Mouse (Mus musculus): ENCODE results near the gene Rnf167. TPM values are rescaled to one million over a fixed set of nuclear protein-coding genes. Genes with fewer than 3 reads are reported as not detected.

The Rnf167 gene
- polyA plus RNA-seq, 1 experiment from 2014 or later, result 105 TPM

GRCm38 (mm10) chr11:70651391-70651790 is 4.4 kb downstream of the Rnf167 start:
- no peak for ATAC-seq
- Histone ChIP-seq H3K9me3 (replicated peaks; ENCODE audit: control insufficient read depth, low read length) (no peaks in the 10 kb centered on the region), H3K27ac (ENCODE audit: low read depth, low read length) (no peak overlapping the region), H3K4me2 (ENCODE audit: low read length) (no peak overlapping the region), H3K4me1 (ENCODE audit: control insufficient read depth, insufficient read depth, low read length) (peaks cover 32% of the 10 kb centered on the region), H3K4me3 (ENCODE audit: low read depth, low read length) (no peak overlapping the region), H3K9ac (ENCODE audit: low read length) (no peak overlapping the region), H3K27me3 (replicated peaks; ENCODE audit: control insufficient read depth, insufficient read depth, low read length) (no peaks in the 10 kb centered on the region), H3K36me3 (ENCODE audit: control insufficient read depth, insufficient read depth, low read length) (peaks cover 47% of the 10 kb centered on the region)
- 70% methylated on average over 2 of the region's 2 CpGs for WGBS
- DNase-seq (ENCODE audit: low spot score), result no peak

GRCm38 (mm10) chr11:70652029-70652883 is 5.2 kb downstream of the Rnf167 start:
- no peak for DNase-seq (ENCODE audit: low spot score)

GRCm38 (mm10) chr11:70652884-70653344 is 5.9 kb downstream of the Rnf167 start:
- Histone ChIP-seq H3K4me3 (ENCODE audit: low read depth, low read length) (peak overlapping the region; percentile 100), H3K27ac (ENCODE audit: low read depth, low read length) (peak overlapping the region; percentile 95), H3K27me3 (replicated peaks; ENCODE audit: control insufficient read depth, insufficient read depth, low read length) (no peaks in the 10 kb centered on the region), H3K4me2 (ENCODE audit: low read length) (peak overlapping the region; percentile 91), H3K36me3 (ENCODE audit: control insufficient read depth, insufficient read depth, low read length) (peaks cover 47% of the 10 kb centered on the region), H3K9ac (ENCODE audit: low read length) (peak overlapping the region; percentile 97), H3K4me1 (ENCODE audit: control insufficient read depth, insufficient read depth, low read length) (peaks cover 32% of the 10 kb centered on the region), H3K9me3 (replicated peaks; ENCODE audit: control insufficient read depth, low read length) (no peaks in the 10 kb centered on the region)
- 60% methylated on average over 6 of the region's 6 CpGs for WGBS
- DNase-seq (ENCODE audit: low spot score), result no peak
- no peak for ATAC-seq

More at GRCm38 (mm10) chr11:70652029-70652883, 5.2 kb downstream of the Rnf167 start:
- no peaks in the 10 kb centered on the region for H3K27me3 ChIP-seq (replicated peaks; ENCODE audit: control insufficient read depth, insufficient read depth, low read length)
- H3K27ac ChIP-seq (ENCODE audit: low read depth, low read length), result no peak overlapping the region
- ATAC-seq, result no peak
- H3K9ac ChIP-seq (ENCODE audit: low read length), result peak overlapping the region; percentile 37
- peak overlapping the region; percentile 91 for H3K4me2 ChIP-seq (ENCODE audit: low read length)
- WGBS, result 78% methylated on average over 12 of the region's 12 CpGs
- peaks cover 34% of the 10 kb centered on the region for H3K4me1 ChIP-seq (ENCODE audit: control insufficient read depth, insufficient read depth, low read length)
- H3K9me3 ChIP-seq (replicated peaks; ENCODE audit: control insufficient read depth, low read length), result no peaks in the 10 kb centered on the region
- H3K36me3 ChIP-seq (ENCODE audit: control insufficient read depth, insufficient read depth, low read length), result peaks cover 47% of the 10 kb centered on the region
- H3K4me3 ChIP-seq (ENCODE audit: low read depth, low read length), result peak overlapping the region; percentile 100

- 1% methylated on average over 58 of the region's 63 CpGs for WGBS
- peak; percentile 70 for ATAC-seq
Observed at GRCm38 (mm10) chr11:70653345-70654197, 6.5 kb downstream of the Rnf167 start.

GRCm38 (mm10) chr11:70654198-70654922 is 7.3 kb downstream of the Rnf167 start, which contains the start of gene Pfn1:
Pfn1 (minus strand) TSS chr11:70654644.
- Histone ChIP-seq H3K4me1 (ENCODE audit: control insufficient read depth, insufficient read depth, low read length) (peaks cover 21% of the 10 kb centered on the region), H3K4me3 (ENCODE audit: low read depth, low read length) (peak within 1 kb of the TSS; percentile 100), H3K36me3 (ENCODE audit: control insufficient read depth, insufficient read depth, low read length) (peaks cover 35% of the 10 kb centered on the region), H3K27me3 (replicated peaks; ENCODE audit: control insufficient read depth, insufficient read depth, low read length) (no peaks in the 10 kb centered on the region), H3K27ac (ENCODE audit: low read depth, low read length) (peak within 1 kb of the TSS; percentile 95), H3K9ac (ENCODE audit: low read length) (peak within 1 kb of the TSS; percentile 97), H3K4me2 (ENCODE audit: low read length) (peak within 1 kb of the TSS; percentile 91), H3K9me3 (replicated peaks; ENCODE audit: control insufficient read depth, low read length) (no peaks in the 10 kb centered on the region)
- ATAC-seq (peak; percentile 69), DNase-seq (ENCODE audit: low spot score) (peak; percentile 89)
- under 1% methylated on average over 43 of the region's 61 CpGs for WGBS

More at GRCm38 (mm10) chr11:70653345-70654197, 6.5 kb downstream of the Rnf167 start:
- Histone ChIP-seq H3K27ac (ENCODE audit: low read depth, low read length) (peak overlapping the region; percentile 95), H3K4me2 (ENCODE audit: low read length) (peak overlapping the region; percentile 91), H3K27me3 (replicated peaks; ENCODE audit: control insufficient read depth, insufficient read depth, low read length) (no peaks in the 10 kb centered on the region), H3K4me1 (ENCODE audit: control insufficient read depth, insufficient read depth, low read length) (peaks cover 26% of the 10 kb centered on the region), H3K4me3 (ENCODE audit: low read depth, low read length) (peak overlapping the region; percentile 100), H3K9ac (ENCODE audit: low read length) (peak overlapping the region; percentile 97), H3K9me3 (replicated peaks; ENCODE audit: control insufficient read depth, low read length) (no peaks in the 10 kb centered on the region), H3K36me3 (ENCODE audit: control insufficient read depth, insufficient read depth, low read length) (peaks cover 43% of the 10 kb centered on the region)
- peak; percentile 70 for DNase-seq (ENCODE audit: low spot score)

GRCm38 (mm10) chr11:70654923-70655570 is 8.0 kb downstream of the Rnf167 start:
- peak; percentile 64 for ATAC-seq
- Histone ChIP-seq H3K4me1 (ENCODE audit: control insufficient read depth, insufficient read depth, low read length) (peaks cover 21% of the 10 kb centered on the region), H3K27me3 (replicated peaks; ENCODE audit: control insufficient read depth, insufficient read depth, low read length) (no peaks in the 10 kb centered on the region), H3K27ac (ENCODE audit: low read depth, low read length) (peak overlapping the region; percentile 95), H3K4me2 (ENCODE audit: low read length) (peak overlapping the region; percentile 91), H3K9me3 (replicated peaks; ENCODE audit: control insufficient read depth, low read length) (no peaks in the 10 kb centered on the region), H3K36me3 (ENCODE audit: control insufficient read depth, insufficient read depth, low read length) (peaks cover 28% of the 10 kb centered on the region), H3K9ac (ENCODE audit: low read length) (peak overlapping the region; percentile 97), H3K4me3 (ENCODE audit: low read depth, low read length) (peak overlapping the region; percentile 100)
- WGBS, result under 1% methylated on average over 48 of the region's 48 CpGs
- peak; percentile 89 for DNase-seq (ENCODE audit: low spot score)

- ATAC-seq (no peak), DNase-seq (ENCODE audit: low spot score) (peak; percentile 55)
- Histone ChIP-seq H3K9me3 (replicated peaks; ENCODE audit: control insufficient read depth, low read length) (no peaks in the 10 kb centered on the region), H3K4me3 (ENCODE audit: low read depth, low read length) (peak overlapping the region; percentile 100), H3K36me3 (ENCODE audit: control insufficient read depth, insufficient read depth, low read length) (peaks cover 26% of the 10 kb centered on the region), H3K4me2 (ENCODE audit: low read length) (peak overlapping the region; percentile 91), H3K27me3 (replicated peaks; ENCODE audit: control insufficient read depth, insufficient read depth, low read length) (no peaks in the 10 kb centered on the region), H3K9ac (ENCODE audit: low read length) (peak overlapping the region; percentile 97), H3K4me1 (ENCODE audit: control insufficient read depth, insufficient read depth, low read length) (peaks cover 21% of the 10 kb centered on the region), H3K27ac (ENCODE audit: low read depth, low read length) (peak overlapping the region; percentile 95)
- WGBS, result under 1% methylated on average over 54 of the region's 61 CpGs
Observed at GRCm38 (mm10) chr11:70655571-70656455, 8.8 kb downstream of the Rnf167 start.
